Mouse (Mus musculus) layer of hippocampus, postnatal 14 days (tissue): ENCODE data around the gene Slc43a1. TPM values are rescaled to one million over a fixed set of nuclear protein-coding genes. Genes with fewer than 3 reads are reported as not detected.
A peak's percentile ranks its signal among the peaks of the same experiment; 100 is the strongest.
"Not testable (repeated sequence)": the region's sequence is repeated elsewhere in the genome, so short reads cannot be mapped to it uniquely, and the experiment has no call there.

ENCODE experiments used
- DNase-seq, 2 experiments: peaks; one replicate each; pipeline ENCODE4 v3.0.0; 2021 to 2022; ENCODE audit warnings: low spot score in 2 of 2, mixed read lengths in 1 of 2
- long read RNA-seq, 2 experiments: library from polyadenylated mRNA; stranded (forward); transcript quantifications; one replicate each; pipeline ENCODE4 v2.0.0; 2021
- total RNA-seq, 2 experiments: library from RNA; stranded (reverse); gene quantifications; 2 replicates each; pipeline ENCODE4 v1.2.3; 2021

Slc43a1 gene
- under 1 TPM; 0.33 to 0.37 TPM for total RNA-seq
- long read RNA-seq, experiment 1, partial matches to known transcripts = 0 of 1 reads
- long read RNA-seq, experiment 1, other reads (novel, unspliced or antisense) = 1 of 1 reads
- long read RNA-seq, experiment 2, partial matches to known transcripts = 0 of 1 reads
- long read RNA-seq, experiment 2, other reads (novel, unspliced or antisense) = 1 of 1 reads

GRCm38 (mm10) chr2:84838593-84838949 is at the start of gene Slc43a1:
Gene Slc43a1, plus strand, starts transcription at chr2:84838850.
- no peak for DNase-seq

DNA sequence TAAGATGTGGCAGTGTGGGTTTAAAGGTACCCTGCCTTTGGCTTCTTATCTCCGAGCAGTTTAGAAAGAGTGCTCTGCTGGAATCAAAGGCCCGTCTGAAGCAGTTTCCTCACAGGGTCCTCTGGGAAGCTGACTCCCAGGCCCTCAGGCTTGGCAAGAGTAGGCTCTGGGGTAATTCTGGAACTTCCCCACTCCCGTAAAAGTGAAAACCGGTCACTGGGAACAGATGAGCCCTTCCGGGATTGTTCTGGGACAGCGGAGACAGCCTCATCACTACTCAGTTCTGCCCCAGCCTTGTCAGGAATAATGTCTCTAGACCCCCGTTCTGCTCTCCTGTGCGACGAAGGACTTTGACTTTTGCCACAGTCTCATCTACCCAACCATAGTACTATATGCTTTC is 48.2 kb upstream of the Slc43a1 start:
- no peak for DNase-seq

GRCm38 (mm10) chr2:84792516-84792915 is 46.1 kb upstream of the Slc43a1 start:
- DNase-seq = no peak

DNA sequence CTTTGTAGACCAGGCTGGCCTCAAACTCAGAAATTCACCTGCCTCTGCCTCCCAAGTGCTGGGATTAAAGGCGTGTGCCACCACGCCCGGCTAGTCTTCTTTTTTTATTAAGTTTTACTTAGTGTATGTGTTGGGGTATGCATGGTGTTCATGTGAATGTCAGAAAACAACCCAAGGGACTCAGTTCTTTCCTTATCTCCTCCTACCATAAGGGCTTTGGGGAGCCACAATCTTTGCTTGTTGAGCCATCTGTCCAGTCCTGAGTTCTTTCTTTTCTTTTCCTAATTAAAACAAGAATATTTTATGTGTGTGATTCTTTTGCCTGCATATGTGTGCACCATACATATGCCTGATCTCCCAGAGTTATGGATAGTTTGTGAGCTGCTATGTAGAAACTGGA is 45.5 kb upstream of the Slc43a1 start:
- DNase-seq = no peak

DNA sequence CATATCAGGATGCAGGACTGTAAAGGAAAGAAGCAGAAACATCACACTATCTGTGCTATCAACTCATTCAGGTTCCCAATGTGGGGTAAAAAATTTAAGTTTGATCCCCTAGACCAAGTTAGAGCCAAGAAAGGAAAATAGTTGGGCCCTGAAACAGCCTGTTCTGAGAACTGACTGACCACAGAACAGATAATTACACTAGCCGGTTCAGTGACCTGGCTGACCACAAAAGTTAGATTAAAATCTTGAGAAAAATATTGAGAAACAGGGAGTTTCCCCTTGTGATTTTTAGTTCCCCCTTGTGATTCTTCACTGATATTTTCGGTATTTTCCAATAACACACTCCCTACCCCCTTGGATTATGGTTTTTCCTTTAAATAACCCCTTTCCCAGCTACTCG is 44.8 kb upstream of the Slc43a1 start:
- no peak for DNase-seq

DNA sequence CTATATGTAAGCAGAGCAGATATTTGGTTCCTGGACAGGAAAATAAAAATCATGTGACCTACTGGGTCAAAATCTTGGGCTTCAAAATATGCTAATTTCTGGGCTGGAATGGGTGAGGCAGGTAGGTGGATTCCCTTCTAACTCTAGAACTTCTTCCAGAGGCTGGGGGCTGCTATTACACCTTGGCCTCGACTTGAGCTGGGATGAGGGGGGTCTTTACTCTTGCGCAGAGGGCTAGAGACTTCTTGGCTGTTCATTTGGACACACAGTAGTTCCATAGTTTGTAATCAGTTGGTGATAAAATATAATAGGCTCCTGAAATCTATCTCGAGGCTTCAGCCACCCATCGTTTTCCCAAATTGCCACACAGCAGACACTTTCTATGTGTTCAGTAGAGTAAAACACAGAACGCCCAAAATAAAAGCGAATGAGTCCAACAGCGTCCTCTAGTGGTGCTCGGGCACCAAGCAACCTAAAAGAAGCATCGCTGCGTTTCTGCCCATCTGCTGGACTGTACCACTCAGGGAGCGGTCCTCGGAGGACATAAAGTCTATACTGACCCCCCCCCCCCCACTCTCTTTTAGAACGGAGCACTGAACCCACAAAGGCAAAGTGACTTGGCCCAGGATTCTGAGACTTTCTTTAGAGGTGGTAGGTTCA is 40.7 kb upstream of the Slc43a1 start:
- peak; percentile 86 to 88 for DNase-seq

DNA sequence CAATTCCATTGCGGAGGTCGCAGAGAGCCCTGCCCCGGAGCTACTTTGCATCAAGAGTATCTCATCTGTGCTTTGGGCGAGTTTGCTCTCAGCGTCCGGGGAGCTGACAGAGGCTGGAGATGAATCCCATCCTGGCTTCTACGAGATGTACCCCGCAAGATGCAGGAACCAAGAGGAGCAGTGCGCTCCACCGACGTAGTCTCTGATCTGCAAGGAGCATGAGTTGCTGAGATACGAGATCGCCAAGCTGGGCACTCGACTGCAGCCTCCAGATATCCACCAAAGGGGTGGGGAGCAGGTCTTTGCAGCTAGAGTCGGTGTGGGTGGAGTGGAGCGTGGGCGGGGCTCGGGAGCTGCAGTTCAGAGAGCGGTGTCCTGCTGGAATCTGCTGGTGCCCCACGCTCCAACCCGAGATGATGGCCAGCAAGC is 40.1 kb upstream of the Slc43a1 start, which contains the start of gene Ube2l6:
TSS of gene Ube2l6 (plus strand) at position 336 of the 429 bp plus-strand sequence.
- DNase-seq = peak; percentile 41 to 56

DNA sequence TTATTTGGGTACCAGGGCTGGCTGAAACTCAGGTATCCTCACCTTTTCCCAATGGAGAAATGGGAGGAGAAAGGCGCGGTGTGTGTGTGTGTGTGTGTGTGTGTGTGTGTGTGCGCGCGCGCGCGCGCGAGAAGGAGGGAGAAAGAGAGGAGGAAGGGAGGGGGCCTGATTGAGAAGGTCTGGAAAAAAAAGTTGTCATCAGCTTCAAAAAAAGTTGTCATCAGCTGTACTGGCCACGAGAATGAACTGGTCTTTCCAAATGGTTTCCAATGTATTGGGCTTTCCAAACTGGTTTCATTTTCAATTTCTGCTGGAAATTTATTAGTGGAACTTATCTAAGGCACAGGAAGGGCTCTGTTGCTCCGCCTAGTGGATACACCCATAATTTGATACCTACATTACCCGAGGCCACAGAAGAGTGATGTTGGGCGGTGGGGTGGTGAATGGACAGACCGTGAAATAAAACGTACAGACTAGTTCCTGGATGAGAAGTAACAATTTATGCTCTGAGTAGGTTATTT is 39.5 kb upstream of the Slc43a1 start:
- peak; percentile 64 to 79 for DNase-seq

DNA sequence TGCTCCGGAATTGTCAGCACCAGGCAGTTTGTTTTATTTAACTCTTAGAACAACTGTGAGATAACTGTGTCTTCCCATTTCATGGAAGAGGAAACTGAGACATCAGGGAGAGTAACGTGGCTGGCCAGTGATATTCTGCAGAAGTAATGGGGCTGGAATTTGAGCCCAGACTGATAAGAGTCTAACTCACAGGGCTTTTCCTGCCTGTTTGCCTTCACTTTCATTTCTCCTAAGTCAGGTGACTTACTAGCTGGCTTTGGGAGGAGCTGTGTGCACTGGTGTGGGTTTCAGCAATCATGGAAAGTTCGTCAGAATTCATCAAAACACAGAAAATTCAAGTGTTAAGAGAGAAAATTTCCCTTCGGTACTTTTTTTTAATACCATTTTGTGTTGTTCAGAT is 38.3 kb upstream of the Slc43a1 start:
- no peak for DNase-seq

- not testable (repeated sequence) for DNase-seq
Observed at GRCm38 (mm10) chr2:84801223-84801622, 37.4 kb upstream of the Slc43a1 start.

- no peak for DNase-seq
Observed at GRCm38 (mm10) chr2:84803963-84804362, 34.7 kb upstream of the Slc43a1 start.

DNA sequence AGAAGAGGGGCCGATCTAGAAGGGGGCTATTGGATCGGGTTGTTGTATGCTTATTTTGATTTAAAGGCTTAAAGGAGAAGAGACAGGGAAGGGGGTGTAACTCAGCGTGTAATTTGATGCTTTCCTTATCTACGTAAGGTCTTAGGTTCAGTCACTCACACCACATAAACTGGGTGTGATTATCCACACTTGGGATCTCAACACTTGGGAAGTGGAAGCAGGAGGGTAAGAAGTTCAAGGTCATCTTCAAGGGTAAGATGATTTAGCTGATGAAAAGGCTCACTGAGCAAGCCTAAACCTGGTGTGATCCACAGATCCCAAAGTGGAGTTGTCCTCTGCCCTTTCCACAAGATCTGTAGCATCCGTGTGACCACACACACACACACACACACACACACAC is 32.1 kb upstream of the Slc43a1 start:
- DNase-seq = no peak

GRCm38 (mm10) chr2:84809330-84809729 is 29.3 kb upstream of the Slc43a1 start:
- DNase-seq = no peak

DNA sequence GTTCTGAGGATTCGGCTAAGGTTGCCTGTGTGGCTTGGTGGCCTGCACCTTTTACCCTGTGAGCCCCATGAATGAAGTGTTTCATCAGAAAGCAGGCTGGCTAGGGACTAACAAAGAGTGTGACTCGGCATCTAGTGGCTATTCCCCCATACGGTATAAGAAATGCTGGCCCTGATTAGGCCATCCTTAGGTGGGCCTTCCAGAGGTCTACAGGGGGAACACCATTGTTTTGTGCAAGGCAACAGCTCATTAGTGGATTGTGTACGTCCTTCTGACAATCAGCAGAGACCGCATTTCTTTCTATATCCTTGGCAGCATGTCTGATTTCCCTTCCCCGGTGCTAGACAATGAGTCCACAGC is 28.1 kb upstream of the Slc43a1 start:
- DNase-seq = no peak

GRCm38 (mm10) chr2:84810886-84811577 is 27.6 kb upstream of the Slc43a1 start:
- peak; percentile 83 to 87 for DNase-seq

DNA sequence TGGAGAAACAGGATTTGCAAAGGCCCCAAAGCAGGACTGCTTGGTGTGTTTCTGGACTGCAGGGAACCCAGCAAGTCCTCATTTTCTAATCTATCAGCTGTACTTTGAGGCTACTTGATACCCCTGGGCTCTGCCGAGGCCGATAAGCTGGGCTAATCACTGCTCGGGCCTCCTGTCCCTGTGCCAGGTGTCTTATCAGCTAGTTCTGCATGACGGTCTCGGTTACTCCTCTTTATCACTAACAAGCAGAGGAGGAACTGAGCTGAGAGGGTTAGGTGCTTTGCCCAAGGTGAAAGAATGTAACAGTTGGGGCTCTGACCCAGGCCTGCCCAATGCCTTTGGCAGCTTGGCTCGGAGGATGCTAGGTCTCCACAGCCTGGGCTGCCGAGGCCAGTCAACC is 26.8 kb upstream of the Slc43a1 start:
- no peak for DNase-seq

GRCm38 (mm10) chr2:84812676-84813075 is 26.0 kb upstream of the Slc43a1 start:
- DNase-seq = no peak

DNA sequence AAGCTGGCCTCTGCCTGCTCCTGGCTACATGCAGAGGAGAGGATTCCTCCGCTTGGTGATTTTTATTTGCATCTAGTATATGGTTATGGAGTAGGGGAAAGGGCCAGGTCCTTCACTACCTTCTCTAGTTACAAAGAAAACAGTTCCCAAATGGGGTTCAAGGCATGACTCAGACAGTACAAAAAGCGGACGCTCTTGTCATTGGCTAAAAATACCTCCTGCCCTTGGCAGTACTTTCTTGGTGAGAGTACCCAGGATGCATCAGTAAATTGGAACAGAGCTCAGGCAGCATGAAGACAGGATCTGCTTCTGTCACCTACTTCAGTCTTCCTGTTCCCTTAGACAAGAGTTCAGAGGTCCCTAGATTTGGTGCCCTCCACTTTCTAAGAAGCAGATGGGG is 18.8 kb upstream of the Slc43a1 start:
- no peak for DNase-seq

DNA sequence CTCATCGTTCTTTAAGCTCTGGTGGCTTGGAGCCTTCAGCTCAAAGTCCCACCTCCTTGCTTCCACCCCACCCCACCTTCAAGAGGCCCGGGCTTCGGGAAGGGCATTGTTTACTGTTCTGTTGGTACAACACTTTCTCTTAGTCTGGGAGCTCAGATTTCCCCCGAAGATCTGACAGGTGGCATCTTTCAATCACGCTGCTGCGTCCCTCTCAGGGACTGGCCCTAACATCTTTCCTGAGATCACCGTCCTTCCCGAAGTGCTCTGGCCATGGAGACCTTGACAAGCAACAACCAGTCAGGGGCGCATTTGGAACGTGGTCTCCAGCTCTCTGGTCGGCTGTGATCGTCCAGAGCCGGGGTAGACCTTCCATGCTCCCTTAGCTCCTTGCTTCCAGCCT is 16.1 kb upstream of the Slc43a1 start, which contains the start of gene Smtnl1:
TSS of gene Smtnl1 (minus strand) at position 101 of the 400 bp plus-strand sequence.
- DNase-seq = no peak

- peak in 1 of 2 experiments; percentile 17 for DNase-seq
Observed at GRCm38 (mm10) chr2:84823237-84823636, 15.4 kb upstream of the Slc43a1 start.

- peak; percentile 81 to 96 for DNase-seq
Observed at GRCm38 (mm10) chr2:84826488-84827282, 12.0 kb upstream of the Slc43a1 start, which contains the start of gene Timm10. Gene Timm10, plus strand, starts transcription at chr2:84826997.
